Mouse (Mus musculus) heart, adult 2 months (tissue): ENCODE data around the gene Hectd3. TPM values are rescaled to one million over a fixed set of nuclear protein-coding genes. Genes with fewer than 3 reads are reported as not detected.

Experiments
- DNase-seq, 2 experiments: peaks; one replicate each; pipeline ENCODE4 v3.0.0; 2021
- H3K27ac ChIP-seq: fragments of 200-600 bp; 2 replicates; pipeline ENCODE4 v1.8.1; 2022
- H3K27me3 ChIP-seq: fragments of 200-500 bp; 2 replicates; pipeline ENCODE4 v1.6.1; 2012; ENCODE audit warnings: mild to moderate bottlenecking, low read length, inconsistent platforms, mixed read lengths; ENCODE audit not compliant: control insufficient read depth, insufficient read depth
- H3K36me3 ChIP-seq: fragments of 200-500 bp; 2 replicates; pipeline ENCODE4 v1.6.1; 2012; ENCODE audit warnings: low read length, inconsistent platforms; ENCODE audit not compliant: control insufficient read depth, insufficient read depth
- H3K4me1 ChIP-seq: fragments of 200-500 bp; 2 replicates; pipeline ENCODE4 v1.6.1; 2011; ENCODE audit warnings: low read length; ENCODE audit not compliant: control insufficient read depth, insufficient read depth
- H3K4me3 ChIP-seq: fragments of 200-600 bp; 2 replicates; pipeline ENCODE4 v1.8.1; 2022
- H3K79me2 ChIP-seq: fragments of 200-500 bp; replicated peaks from 2 replicates; pipeline ENCODE4 v1.6.1; 2012; ENCODE audit warnings: mild to moderate bottlenecking, inconsistent platforms, low read length, moderate library complexity, mixed read lengths; ENCODE audit not compliant: control insufficient read depth, insufficient read depth
- H3K9ac ChIP-seq: fragments of 200-500 bp; 2 replicates; pipeline ENCODE4 v1.6.1; 2012; ENCODE audit warnings: low read depth, mild to moderate bottlenecking, control low read depth, inconsistent platforms, low read length, mixed read lengths
- CTCF ChIP-seq: fragments of 200-600 bp; IDR thresholded peaks from 2 replicates; pipeline ENCODE4 v1.8.1; 2022; ENCODE audit warnings: antibody characterized with exemption, mild to moderate bottlenecking, moderate library complexity
- EP300 ChIP-seq: fragments of 200-500 bp; IDR thresholded peaks from 2 replicates; pipeline ENCODE4 v1.6.1; 2011; ENCODE audit warnings: low read depth, low read length, control low read depth; ENCODE audit not compliant: insufficient read depth
- POLR2A ChIP-seq: fragments of 200-500 bp; IDR thresholded peaks from 2 replicates; pipeline ENCODE4 v1.6.1; 2011; ENCODE audit warnings: mild to moderate bottlenecking, low read depth, low read length, control low read depth; ENCODE audit not compliant: insufficient read depth
- WGBS: fragments of 180-500 bp; shearing (Covaris S2); methylation state at CpG from one replicate; pipeline ENCODE4 v1.1.7; 2018; 5-methylcytosine and 5-hydroxymethylcytosine counted together
- intact Hi-C: fragments of 180-260 bp; cut with DNase I; formaldehyde crosslinking; loops from one replicate; pipeline ENCODE4 v1.15.1; 2025
- polyA plus RNA-seq: library from polyadenylated mRNA; depleted of rRNA; stranded (reverse); fragments of >200 nt; gene quantifications from 2 replicates; pipeline ENCODE4 v1.2.3, GENCODE M21; 2012; rRNA removed
- total RNA-seq, 2 experiments: library from RNA; stranded (reverse); gene quantifications; 2 replicates each; pipeline ENCODE4 v1.2.3; 2021

The Hectd3 gene
- total and polyA plus RNA-seq, 3 experiments, result 14.0 to 31.0 (median 20.6) TPM

- Histone ChIP-seq H3K79me2 (no peaks in the 10 kb centered on the region), H3K27me3 (no peaks in the 10 kb centered on the region), H3K4me1 (peaks cover 9% of the 10 kb centered on the region), H3K4me3 (no peak overlapping the region), H3K27ac (peak overlapping the region; percentile 57), H3K36me3 (peaks cover 7% of the 10 kb centered on the region), H3K9ac (no peak overlapping the region)
- 100% methylated on average over 1 of the region's 1 CpGs for WGBS
- TF ChIP-seq CTCF, result no peak
- TF ChIP-seq EP300, result no peak
- no peak for TF ChIP-seq POLR2A
- intact Hi-C loops, result no loop called here
- no peak for DNase-seq
These were observed 54.4 kb downstream of the Hectd3 start for GRCm38 (mm10) chr4:117049485-117049884.

GRCm38 (mm10) chr4:117052626-117053025 lies 57.5 kb downstream of the Hectd3 start:
- intact Hi-C loops, result no loop called here
- peaks cover 9% of the 10 kb centered on the region for H3K4me1 ChIP-seq
- H3K9ac ChIP-seq, result no peak overlapping the region
- H3K27ac ChIP-seq, result peak overlapping the region; percentile 52
- DNase-seq, result peak in 1 of 2 experiments; percentile 20
- TF ChIP-seq POLR2A, result no peak
- TF ChIP-seq EP300, result no peak
- no peak for TF ChIP-seq CTCF
- H3K27me3 ChIP-seq, result no peaks in the 10 kb centered on the region
- H3K79me2 ChIP-seq, result no peaks in the 10 kb centered on the region
- peaks cover 7% of the 10 kb centered on the region for H3K36me3 ChIP-seq
- WGBS, result 57% methylated on average over 4 of the region's 4 CpGs
- H3K4me3 ChIP-seq, result no peak overlapping the region

GRCm38 (mm10) chr4:117053956-117054355 lies 58.8 kb downstream of the Hectd3 start:
- 94% methylated on average over 4 of the region's 4 CpGs for WGBS
- no peak overlapping the region for H3K4me3 ChIP-seq
- DNase-seq, result no peak
- H3K4me1 ChIP-seq, result peaks cover 4% of the 10 kb centered on the region
- peaks cover 5% of the 10 kb centered on the region for H3K36me3 ChIP-seq
- H3K79me2 ChIP-seq, result no peaks in the 10 kb centered on the region
- no peaks in the 10 kb centered on the region for H3K27me3 ChIP-seq
- TF ChIP-seq POLR2A (no peak), EP300 (no peak), CTCF (no peak)
- no peak overlapping the region for H3K27ac ChIP-seq
- H3K9ac ChIP-seq, result no peak overlapping the region
- intact Hi-C loops, result no loop called here

Other genes with a start within 250 kb of the Hectd3 start
- 1 to 10 TPM; 5.7 to 8.6 TPM for gene Toe1, start 187.7 kb upstream of the Hectd3 start, total RNA-seq
- gene Toe1, start 187.7 kb upstream of the Hectd3 start, polyA plus RNA-seq, result 12.3 and 15.3 TPM in 2 replicates
- gene Mutyh, start 187.6 kb upstream of the Hectd3 start, total RNA-seq, result 1 to 10 TPM; 1.2 to 1.5 TPM
- gene Mutyh, start 187.6 kb upstream of the Hectd3 start, polyA plus RNA-seq, result 3.5 and 3.7 TPM in 2 replicates
- 1 to 10 TPM; 3.9 to 4.8 TPM for gene Hpdl, start 173.6 kb upstream of the Hectd3 start, total RNA-seq
- 4.0 and 4.3 TPM in 2 replicates for gene Hpdl, start 173.6 kb upstream of the Hectd3 start, polyA plus RNA-seq
- gene Zswim5, start 117.9 kb upstream of the Hectd3 start, total RNA-seq, result 1 to 10 TPM; 1.0 TPM
- gene Zswim5, start 117.9 kb upstream of the Hectd3 start, polyA plus RNA-seq, result 0.86 and 1.4 TPM in 2 replicates
- gene Urod, start 904 bp upstream of the Hectd3 start, total RNA-seq, result 10 to 100 TPM; 86.7 to 91.9 TPM
- gene Urod, start 904 bp upstream of the Hectd3 start, polyA plus RNA-seq, result 77.1 and 117 TPM in 2 replicates
- 10 to 100 TPM; 12.0 to 14.6 TPM for gene Eif2b3, start 24.1 kb downstream of the Hectd3 start, total RNA-seq
- gene Eif2b3, start 24.1 kb downstream of the Hectd3 start, polyA plus RNA-seq, result 7.9 and 11.6 TPM in 2 replicates
- gene Ptch2, start 100.8 kb downstream of the Hectd3 start, total RNA-seq, result under 1 TPM; 0.70 to 0.86 TPM
- gene Ptch2, start 100.8 kb downstream of the Hectd3 start, polyA plus RNA-seq, result 2.4 and 3.2 TPM in 2 replicates
- gene Btbd19, start 130.4 kb downstream of the Hectd3 start, total RNA-seq, result 1 to 10 TPM; 2.9 to 3.2 TPM
- 6.6 and 12.2 TPM in 2 replicates for gene Btbd19, start 130.4 kb downstream of the Hectd3 start, polyA plus RNA-seq
- not detected for gene Tctex1d4, start 131.5 kb downstream of the Hectd3 start, total RNA-seq
- 0.29 and 4.2 TPM in 2 replicates for gene Tctex1d4, start 131.5 kb downstream of the Hectd3 start, polyA plus RNA-seq
- 1 to 10 TPM; 1.4 to 1.9 TPM for gene Plk3, start 138.6 kb downstream of the Hectd3 start, total RNA-seq
- gene Plk3, start 138.6 kb downstream of the Hectd3 start, polyA plus RNA-seq, result 4.5 and 4.7 TPM in 2 replicates
- gene Rps8, start 160.9 kb downstream of the Hectd3 start, total RNA-seq, result 100 to 1,000 TPM; 553 to 608 TPM
- gene Rps8, start 160.9 kb downstream of the Hectd3 start, polyA plus RNA-seq, result 315 and 381 TPM in 2 replicates
- gene Kif2c, start 187.3 kb downstream of the Hectd3 start, total RNA-seq, result under 1 TPM; 0.14 to 0.26 TPM
- gene Kif2c, start 187.3 kb downstream of the Hectd3 start, polyA plus RNA-seq, result 0.25 and 0.41 TPM in 2 replicates